37 mouse cellular contexts compared by ENCODE assay signal in genomic region chr2:58832253-58832980, GRCm38 (mm10). TPM values are rescaled to one million over a fixed set of nuclear protein-coding genes. Genes with fewer than 3 reads are reported as not detected.
DNase-seq lines count a peak whose midpoint lies in the region; ATAC-seq and TF ChIP-seq lines count a peak whose summit lies in the region.
"Had no signal": no experiment of that assay in that cellular context is flagged by ENCODE, and none has a peak within 500 bp of the region (broad histone marks: within the 10 kb centered on the region; RNA-seq: fewer than 3 reads in every experiment).

No protein-coding gene starts in this region.

- 0 out of 2 replicates have a peak, but pooled peaks have one; percentile 37 for ATAC-seq in hindbrain, embryonic 16.5 days
- no peak for ATAC-seq in granulocyte monocyte progenitor cell, adult 5-6 weeks (replicated peaks; ENCODE audit: poor library complexity, severe bottlenecking)
- ATAC-seq: forebrain, embryonic 16.5 days; intestine, postnatal 0 days had no signal

- H3K27ac ChIP-seq in hindbrain, embryonic 16.5 days (ENCODE audit: low read depth, low read length) = no peak overlapping the region
- H3K27ac ChIP-seq in hindbrain, embryonic 10.5 days = no peak overlapping the region
- H3K27ac ChIP-seq in embryonic facial prominence, embryonic 10.5 days (replicated peaks) = no peak overlapping the region
- H3K27ac ChIP-seq: heart, embryonic 10.5 days; heart, embryonic 15.5 days; hindbrain, embryonic 13.5 days; limb, embryonic 12.5 days; liver, embryonic 15.5 days had no signal

- no peaks in the 10 kb centered on the region for H3K9me3 ChIP-seq in hindbrain, embryonic 16.5 days (ENCODE audit: control insufficient read depth, low read length)
- H3K9me3 ChIP-seq in hindbrain, embryonic 10.5 days = 0 out of 2 replicates have a peak, but pooled peaks cover 2% of the 10 kb centered on the region
- peaks cover 15% of the 10 kb centered on the region for H3K9me3 ChIP-seq in E14TG2a.4 (ENCODE audit: low read length)
- H3K9me3 ChIP-seq in embryonic facial prominence, embryonic 10.5 days = no peaks in the 10 kb centered on the region
- H3K9me3 ChIP-seq: heart, embryonic 10.5 days; heart, embryonic 15.5 days; hindbrain, embryonic 13.5 days; limb, embryonic 12.5 days; liver, embryonic 15.5 days had no signal

- 91% methylated on average over 20 of the region's 20 CpGs for WGBS in hindbrain, embryonic 16.5 days
- 92% methylated on average over 20 of the region's 20 CpGs for WGBS in hindbrain, embryonic 10.5 days
- 91% methylated on average over 20 of the region's 20 CpGs for WGBS in embryonic facial prominence, embryonic 10.5 days

- no peak overlapping the region for H3K9ac ChIP-seq in hindbrain, embryonic 16.5 days (ENCODE audit: low read depth, low read length)
- H3K9ac ChIP-seq: heart, embryonic 15.5 days; hindbrain, embryonic 13.5 days; limb, embryonic 12.5 days; liver, embryonic 15.5 days; lung, embryonic 14.5 days had no signal

- DNase-seq in hindbrain, embryonic 10.5 days (ENCODE audit: low spot score) = no peak
- peak; percentile 19 for DNase-seq in brain, embryonic 14.5 days (ENCODE audit: low read depth)
- DNase-seq in kidney, postnatal 14 days = peak; percentile 52
- DNase-seq in layer of hippocampus, postnatal 14 days (ENCODE audit: low spot score in 2 of 2) = no peak
- DNase-seq in embryonic facial prominence, embryonic 10.5 days (ENCODE audit: low spot score) = no peak
- DNase-seq: adrenal gland, postnatal 10 days; cerebellum, adult 11 months; cerebellum, adult 9-11 months; heart, postnatal 36 days; lung, embryonic 14.5 days; lung, postnatal 14 days; midbrain, embryonic 14.5 days; right cerebral cortex, postnatal 14 days; thymus, postnatal 14 days had no signal

- H3K4me1 ChIP-seq in hindbrain, embryonic 16.5 days (ENCODE audit: control insufficient read depth, insufficient read depth, low read depth, low read length) = no peaks in the 10 kb centered on the region
- peaks cover 6% of the 10 kb centered on the region; the same call in 1 of the 2 replicates for H3K4me1 ChIP-seq in hindbrain, embryonic 10.5 days (replicated peaks)
- peaks cover 9% of the 10 kb centered on the region for H3K4me1 ChIP-seq in E14TG2a.4 (replicated peaks; ENCODE audit: low read depth, low read length)
- peaks cover 15% of the 10 kb centered on the region for H3K4me1 ChIP-seq in embryonic facial prominence, embryonic 10.5 days
- H3K4me1 ChIP-seq: heart, embryonic 10.5 days; hindbrain, embryonic 13.5 days; liver, embryonic 15.5 days had no signal

- H3K36me3 ChIP-seq in hindbrain, embryonic 16.5 days (ENCODE audit: control insufficient read depth, insufficient read depth, low read length) = no peaks in the 10 kb centered on the region
- no peaks in the 10 kb centered on the region for H3K36me3 ChIP-seq in hindbrain, embryonic 10.5 days
- no peaks in the 10 kb centered on the region for H3K36me3 ChIP-seq in E14TG2a.4 (ENCODE audit: insufficient read depth, low read length)
- no peaks in the 10 kb centered on the region for H3K36me3 ChIP-seq in embryonic facial prominence, embryonic 10.5 days (replicated peaks)
- H3K36me3 ChIP-seq: heart, embryonic 10.5 days; heart, embryonic 15.5 days; hindbrain, embryonic 13.5 days; limb, embryonic 12.5 days; liver, embryonic 15.5 days had no signal

- no peak for TF ChIP-seq CTCF in E14TG2a.4 (conservative IDR thresholded peaks at IDR 0.05; ENCODE audit: low read length)
- TF ChIP-seq CTCF in brain, embryonic 14.5 days (IDR thresholded peaks at IDR 0.05; ENCODE audit: borderline replicate concordance, extremely low read depth, insufficient read depth, insufficient read length) = no peak

- no peaks in the 10 kb centered on the region for H3K27me3 ChIP-seq in hindbrain, embryonic 16.5 days (replicated peaks; ENCODE audit: control insufficient read depth, insufficient read depth, low read length)
- H3K27me3 ChIP-seq in hindbrain, embryonic 10.5 days (ENCODE audit: insufficient read depth, poor library complexity, severe bottlenecking) = no peaks in the 10 kb centered on the region
- no peaks in the 10 kb centered on the region for H3K27me3 ChIP-seq in E14TG2a.4 (ENCODE audit: insufficient read depth, low read length)
- no peaks in the 10 kb centered on the region for H3K27me3 ChIP-seq in embryonic facial prominence, embryonic 10.5 days (replicated peaks; ENCODE audit: low read depth, poor library complexity, severe bottlenecking)
- H3K27me3 ChIP-seq: heart, embryonic 15.5 days; hindbrain, embryonic 13.5 days; limb, embryonic 12.5 days; liver, embryonic 15.5 days had no signal

- no peak overlapping the region for H3K4me2 ChIP-seq in hindbrain, embryonic 16.5 days (ENCODE audit: low read length)
- H3K4me2 ChIP-seq: heart, embryonic 15.5 days; hindbrain, embryonic 13.5 days; limb, embryonic 12.5 days; liver, embryonic 15.5 days; lung, embryonic 14.5 days had no signal

- TF ChIP-seq POLR2A in brain, embryonic 14.5 days (IDR thresholded peaks at IDR 0.05; ENCODE audit: borderline replicate concordance, extremely low read depth, insufficient read depth, insufficient read length, poor library complexity, severe bottlenecking) = no peak

- H3K4me3 ChIP-seq in hindbrain, embryonic 16.5 days (ENCODE audit: low read length) = no peak overlapping the region
- H3K4me3 ChIP-seq in hindbrain, embryonic 10.5 days = no peak overlapping the region
- peak overlapping the region; percentile 41 for H3K4me3 ChIP-seq in E14TG2a.4 (replicated peaks; ENCODE audit: low read length)
- no peak overlapping the region for H3K4me3 ChIP-seq in embryonic facial prominence, embryonic 10.5 days
- H3K4me3 ChIP-seq: erythroblast, embryonic 14.5 days; heart, embryonic 10.5 days; heart, embryonic 15.5 days; hindbrain, embryonic 13.5 days; limb, embryonic 12.5 days; liver, embryonic 15.5 days had no signal

RNA-seq across cellular contexts. Expression of gene Gm11099, which starts 26.8 kb away (rescaled TPM):
- not detected in 2 replicates for polyA plus RNA-seq in hindbrain, embryonic 16.5 days (2015; fragmentation: Nextera tagmentation; extraction: Ambion mirVana)
- not detected in 2 replicates for polyA plus RNA-seq in hindbrain, embryonic 10.5 days (2016; fragmentation: Nextera tagmentation; extraction: Ambion mirVana)
- polyA plus RNA-seq in brain, embryonic 14.5 days (2012; rRNA removed) = not detected in 2 replicates
- not detected for total RNA-seq in layer of hippocampus, postnatal 14 days (2021)
- not detected in 2 replicates for polyA plus RNA-seq in embryonic facial prominence, embryonic 10.5 days (2016; fragmentation: Nextera tagmentation; extraction: Ambion mirVana)
- total RNA-seq in granulocyte monocyte progenitor cell, adult 5-6 weeks (2014; fragmentation: Nextera tagmentation) = not detected in 2 replicates
- not detected in 2 replicates for total RNA-seq in granulocyte monocyte progenitor cell, adult 5-6 weeks (2017)
- total RNA-seq: adrenal gland, postnatal 10 days; gastrocnemius, adult 8-10 months; gastrocnemius, postnatal 4 days; heart, postnatal 36 days; layer of hippocampus, adult 8-10 months; left cerebral cortex, postnatal 14 days; liver, adult 2 months; monocyte, adult 5-6 weeks had no signal
- polyA plus RNA-seq: embryonic facial prominence, embryonic 14.5 days; erythroblast, embryonic 14.5 days; forebrain, embryonic 11.5 days; forebrain, embryonic 16.5 days; heart, embryonic 10.5 days; heart, embryonic 15.5 days; hindbrain, embryonic 13.5 days; intestine, postnatal 0 days; limb, embryonic 12.5 days; liver, adult 2 months; liver, embryonic 15.5 days; lung, embryonic 14.5 days; midbrain, embryonic 14.5 days; neural tube, embryonic 14.5 days; small intestine, adult 2 months; stomach, embryonic 14.5 days; urinary bladder, adult 2 months had no signal

Comparison
In these comparisons a context has a peak if more than half of its experiments do, and no peak if none do; other contexts are left out.
1. DNase-seq: peak in brain, embryonic 14.5 days (single experiment) and kidney, postnatal 14 days (single experiment); none in hindbrain, embryonic 10.5 days (single experiment), layer of hippocampus, postnatal 14 days (0 of 2) and embryonic facial prominence, embryonic 10.5 days (single experiment).